Mouse (Mus musculus): ENCODE results near the gene Myb.

Gene Myb

GRCm38 (mm10) chr10:21076731-21077130 lies 84.1 kb downstream of the Myb start:
- DNase-seq, result peak in 1 of 2 experiments; percentile 75

- no peak for DNase-seq
Measured at GRCm38 (mm10) chr10:21076137-21076536, 84.6 kb downstream of the Myb start.

Measured in thymus, postnatal 36 days (tissue).